Mouse (Mus musculus) v-Abl transformed pro-B cells (cell line): ENCODE results near the gene Marco.

ENCODE experiments used
- in situ Hi-C, 2 experiments: fragments of 400-800 bp; cut with MboI; formaldehyde crosslinking; loops; one replicate each; pipeline ENCODE4 v1.15.1; 2025; ENCODE audit not compliant: unreplicated experiment in 2 of 2

Marco gene

DNA sequence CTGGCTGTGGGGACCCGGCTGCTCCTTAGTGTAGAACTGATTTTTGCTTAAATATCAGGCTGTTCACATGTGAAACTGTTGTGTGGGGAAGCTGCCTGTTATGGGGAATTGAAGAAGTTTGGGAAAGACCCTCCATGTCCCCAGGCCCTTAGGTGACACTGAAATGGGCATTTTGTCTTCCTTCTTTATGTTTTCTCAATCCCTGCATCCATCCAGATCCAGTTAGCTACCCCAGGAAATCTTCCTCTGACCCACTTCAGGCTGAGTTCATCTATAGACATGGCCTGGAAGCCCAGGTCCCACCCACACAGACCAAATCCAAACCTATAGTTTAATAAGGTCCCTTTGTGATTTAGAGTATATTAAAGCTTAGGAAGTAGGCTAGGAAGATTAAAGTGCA is at the start of gene Marco:
Marco (minus strand) TSS at position 101 of the 400 bp plus-strand sequence.
- in situ Hi-C loops = no loop called here

DNA sequence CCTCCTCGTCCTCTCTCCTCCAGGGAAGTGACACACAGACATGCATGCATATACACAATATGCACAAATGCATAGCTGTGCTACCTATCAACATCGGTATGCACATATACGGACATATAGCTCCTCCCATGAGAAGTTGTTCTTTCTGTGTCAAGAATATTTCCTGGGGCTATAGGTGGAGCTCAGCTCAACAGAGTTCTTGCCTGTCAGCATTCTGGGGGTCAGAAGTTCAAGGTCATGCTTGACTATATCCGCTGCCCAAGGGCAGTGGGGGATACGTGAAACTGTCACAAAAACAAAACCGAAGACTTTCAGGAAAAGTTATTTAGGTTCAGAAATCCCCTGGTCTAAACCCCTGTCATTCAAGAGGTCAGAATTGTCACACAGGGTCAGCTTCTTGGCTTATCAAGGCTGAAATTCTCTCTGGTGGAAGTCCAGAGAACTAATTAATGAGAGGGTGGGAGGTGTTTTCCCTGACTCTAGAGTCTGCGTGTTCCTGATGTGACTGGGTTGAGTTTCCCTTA is 34.7 kb upstream of the Marco start:
- in situ Hi-C loops = loop anchor here (25.0 kb wide), 3 partner anchors 177 to 1452 kb away; partner anchors contain the start of gene C1ql2 (in 1 of the 2)

GRCm38 (mm10) chr1:120536998-120537397 is 32.2 kb upstream of the Marco start:
- in situ Hi-C loops = loop anchor here (25.0 kb wide), 3 partner anchors 175 to 1450 kb away; partner anchors contain the start of gene C1ql2 (in 1 of the 2)

DNA sequence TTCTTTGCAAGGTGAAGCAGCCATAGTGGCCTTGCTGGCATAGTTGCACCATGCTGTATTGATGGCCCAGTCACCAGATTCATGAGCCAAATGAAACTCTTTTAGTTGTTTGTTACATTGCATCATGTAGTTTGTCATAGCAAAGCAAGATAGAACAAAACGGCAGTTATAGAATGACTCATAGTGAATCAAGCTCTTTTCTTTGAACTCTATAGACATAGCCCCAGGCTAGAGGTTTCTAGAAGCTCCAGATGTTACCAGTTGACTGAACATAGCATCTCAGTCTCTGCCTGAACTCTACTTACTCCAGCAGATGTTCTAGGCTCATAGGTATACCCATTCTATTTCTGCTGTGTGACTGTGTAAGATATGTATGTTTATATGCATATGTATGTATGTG is 31.1 kb upstream of the Marco start:
- in situ Hi-C loops = loop anchor here (25.0 kb wide), 3 partner anchors 174 to 1449 kb away; partner anchors contain the start of gene C1ql2 (in 1 of the 2)

DNA sequence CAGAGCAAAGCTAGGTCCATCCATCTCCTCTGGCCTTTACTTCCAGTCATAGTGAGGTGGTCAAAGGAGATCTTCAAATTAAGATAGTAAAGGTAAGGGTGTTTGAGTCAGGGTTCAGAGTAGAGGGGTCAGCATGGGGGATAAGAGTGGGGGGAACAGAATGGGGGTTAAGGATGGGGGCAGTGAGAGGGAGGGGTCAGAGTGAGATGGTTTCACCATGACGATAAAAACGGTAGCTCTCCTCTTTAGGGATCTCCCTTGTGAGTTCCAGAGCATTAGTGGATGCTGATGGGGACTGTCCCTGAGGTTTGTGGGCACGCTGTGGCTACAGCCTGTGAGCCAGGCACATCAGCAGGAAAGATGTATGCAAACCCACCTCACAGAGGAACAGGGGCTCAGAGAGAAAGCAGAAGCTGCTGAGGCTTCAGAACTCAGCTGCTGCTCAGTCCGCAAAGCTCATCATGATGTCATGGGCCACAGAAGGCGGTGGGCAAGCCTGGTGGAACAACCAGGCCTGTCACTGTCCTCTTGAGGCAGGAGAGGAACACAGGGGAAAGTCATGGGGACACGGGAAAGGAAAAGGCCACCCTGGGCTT is 27.6 kb upstream of the Marco start:
- in situ Hi-C loops = loop anchor here (25.0 kb wide), 3 partner anchors 170 to 1445 kb away; partner anchors contain the start of gene C1ql2 (in 1 of the 2)

GRCm38 (mm10) chr1:120531770-120532169 is 26.9 kb upstream of the Marco start:
- in situ Hi-C loops = loop anchor here (25.0 kb wide), 3 partner anchors 169 to 1444 kb away; partner anchors contain the start of gene C1ql2 (in 1 of the 2)

DNA sequence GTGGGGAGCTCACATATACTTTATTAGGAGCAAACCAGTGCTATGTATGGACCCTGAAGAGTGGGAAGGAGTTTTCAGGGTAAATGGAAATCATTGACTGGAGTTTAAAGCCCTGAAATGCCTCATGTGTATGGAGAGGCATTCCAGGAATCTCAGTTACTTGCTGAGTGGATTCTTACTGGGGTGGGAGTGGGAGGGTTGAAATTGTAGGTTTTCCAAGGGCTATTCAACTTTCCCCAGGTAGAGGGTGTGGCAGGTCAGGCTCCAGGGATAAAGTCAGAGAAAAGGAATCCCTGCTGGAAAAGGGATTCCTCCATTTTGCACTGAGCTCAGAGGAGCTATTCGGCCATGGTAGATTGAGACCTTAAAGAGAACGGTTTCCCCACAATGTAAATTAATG is 25.1 kb upstream of the Marco start:
- in situ Hi-C loops = loop anchor here (25.0 kb wide), 3 partner anchors 168 to 1443 kb away; partner anchors contain the start of gene C1ql2 (in 1 of the 2)

GRCm38 (mm10) chr1:120517618-120518017 is 12.8 kb upstream of the Marco start:
- in situ Hi-C loops = no loop called here

- in situ Hi-C loops = no loop called here
Measured at GRCm38 (mm10) chr1:120510311-120510710, 5.5 kb upstream of the Marco start.

DNA sequence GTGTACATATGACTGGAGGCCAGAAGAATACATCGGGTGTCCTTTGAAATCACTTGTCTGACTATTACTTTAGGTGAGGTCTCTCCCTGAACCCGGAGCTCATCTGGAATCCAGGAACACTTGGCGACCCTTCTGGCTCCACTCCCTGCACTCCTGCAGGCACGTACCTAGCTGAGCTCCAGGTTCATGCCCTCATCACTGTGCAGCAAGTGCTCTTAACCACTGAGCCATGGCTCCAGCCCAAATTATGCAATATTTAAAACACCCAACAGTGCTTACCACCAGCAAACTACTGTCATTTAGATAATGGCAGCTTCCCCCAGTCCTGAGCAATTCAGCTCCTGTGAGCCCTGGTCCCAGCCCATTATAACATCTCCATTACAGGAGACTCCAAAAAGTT is 4.2 kb upstream of the Marco start:
- in situ Hi-C loops = no loop called here

GRCm38 (mm10) chr1:120504046-120504710 is 646 bp downstream of the Marco start:
- in situ Hi-C loops = no loop called here

DNA sequence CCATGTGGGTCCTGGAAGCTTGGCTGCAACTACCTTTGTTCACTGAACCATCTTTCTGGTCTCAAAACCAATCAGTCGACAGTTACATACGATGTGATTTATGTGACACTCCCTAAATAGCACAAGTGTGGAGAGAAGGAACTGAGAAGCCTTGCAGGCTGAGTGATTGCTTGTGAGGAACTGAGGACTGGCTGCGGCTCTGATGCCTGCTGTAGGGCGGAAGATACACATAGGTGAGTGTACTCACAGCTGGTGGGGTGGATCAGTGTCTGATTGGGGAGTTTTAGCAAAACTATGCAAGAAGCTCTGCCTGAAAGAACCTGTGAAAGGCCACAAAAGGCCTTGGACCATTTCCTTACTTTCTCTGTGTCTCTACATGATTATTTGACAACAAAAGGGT is 3.3 kb downstream of the Marco start:
- in situ Hi-C loops = no loop called here

DNA sequence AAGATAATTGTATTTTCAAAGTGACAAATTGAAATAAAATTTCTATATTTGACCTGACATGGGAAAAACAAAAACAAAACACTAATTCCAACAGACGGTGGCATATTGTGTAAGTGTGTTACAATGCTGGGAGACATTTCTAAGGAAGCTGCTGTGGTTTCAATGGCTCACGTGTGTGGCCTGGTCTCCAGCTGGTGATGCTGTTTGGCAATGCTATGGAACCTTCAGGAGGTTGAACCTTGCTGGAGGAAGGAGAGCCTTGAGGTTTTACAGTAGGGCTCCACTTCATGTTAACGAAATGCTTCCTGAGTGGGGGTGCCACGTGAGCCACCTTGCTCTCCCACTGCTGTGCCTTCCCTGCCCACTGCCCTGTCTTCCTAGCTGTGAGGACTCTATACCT is 6.8 kb downstream of the Marco start:
- in situ Hi-C loops = no loop called here

DNA sequence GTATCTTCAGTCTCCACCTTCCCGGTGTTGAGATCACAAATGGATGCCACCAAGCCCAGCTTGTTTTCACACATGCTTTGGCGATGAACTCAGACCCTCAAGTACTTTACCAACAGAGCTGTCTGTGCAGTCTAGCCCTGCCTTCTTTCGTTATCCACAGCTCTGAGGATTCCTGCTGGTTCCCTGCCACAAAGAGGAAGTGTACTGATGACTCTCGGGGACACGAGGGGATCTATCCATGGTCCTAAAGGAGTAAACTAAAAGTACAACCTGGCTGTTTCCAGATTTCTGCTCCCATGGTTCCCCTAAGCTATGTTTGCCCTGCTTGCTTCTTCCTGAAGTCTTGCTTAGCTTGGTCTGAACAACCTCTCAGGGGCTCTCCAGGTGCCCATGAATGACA is 23.9 kb downstream of the Marco start:
- in situ Hi-C loops = no loop called here

GRCm38 (mm10) chr1:120474825-120475224 is 30.0 kb downstream of the Marco start:
- in situ Hi-C loops = no loop called here

DNA sequence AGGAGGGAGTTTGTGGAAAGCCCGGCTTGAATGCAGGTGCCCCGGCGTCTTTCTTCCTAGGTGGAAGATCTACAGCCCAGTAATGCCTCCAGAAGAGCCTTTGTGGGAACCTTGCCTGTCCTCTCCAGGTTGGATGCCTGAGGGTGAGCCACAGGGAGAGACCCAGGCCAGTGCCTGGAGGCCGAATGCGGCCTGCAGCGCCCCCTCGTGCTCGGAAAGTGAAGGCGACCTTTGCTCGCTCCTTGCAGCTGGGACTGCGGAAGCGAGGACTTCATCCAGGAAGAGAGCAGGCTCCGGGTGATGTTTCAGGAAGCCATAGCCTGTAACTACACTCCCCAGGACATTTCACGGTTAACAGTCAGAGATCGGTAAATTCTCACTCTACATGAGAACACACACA is 35.9 kb downstream of the Marco start:
- in situ Hi-C loops = no loop called here

- in situ Hi-C loops = no loop called here
Measured at GRCm38 (mm10) chr1:120467323-120467722, 37.5 kb downstream of the Marco start.

GRCm38 (mm10) chr1:120466751-120467150 is 38.1 kb downstream of the Marco start:
- in situ Hi-C loops = no loop called here

- in situ Hi-C loops = no loop called here
Measured at GRCm38 (mm10) chr1:120459032-120459431, 45.8 kb downstream of the Marco start.

GRCm38 (mm10) chr1:120458524-120458923 is 46.3 kb downstream of the Marco start:
- in situ Hi-C loops = no loop called here

DNA sequence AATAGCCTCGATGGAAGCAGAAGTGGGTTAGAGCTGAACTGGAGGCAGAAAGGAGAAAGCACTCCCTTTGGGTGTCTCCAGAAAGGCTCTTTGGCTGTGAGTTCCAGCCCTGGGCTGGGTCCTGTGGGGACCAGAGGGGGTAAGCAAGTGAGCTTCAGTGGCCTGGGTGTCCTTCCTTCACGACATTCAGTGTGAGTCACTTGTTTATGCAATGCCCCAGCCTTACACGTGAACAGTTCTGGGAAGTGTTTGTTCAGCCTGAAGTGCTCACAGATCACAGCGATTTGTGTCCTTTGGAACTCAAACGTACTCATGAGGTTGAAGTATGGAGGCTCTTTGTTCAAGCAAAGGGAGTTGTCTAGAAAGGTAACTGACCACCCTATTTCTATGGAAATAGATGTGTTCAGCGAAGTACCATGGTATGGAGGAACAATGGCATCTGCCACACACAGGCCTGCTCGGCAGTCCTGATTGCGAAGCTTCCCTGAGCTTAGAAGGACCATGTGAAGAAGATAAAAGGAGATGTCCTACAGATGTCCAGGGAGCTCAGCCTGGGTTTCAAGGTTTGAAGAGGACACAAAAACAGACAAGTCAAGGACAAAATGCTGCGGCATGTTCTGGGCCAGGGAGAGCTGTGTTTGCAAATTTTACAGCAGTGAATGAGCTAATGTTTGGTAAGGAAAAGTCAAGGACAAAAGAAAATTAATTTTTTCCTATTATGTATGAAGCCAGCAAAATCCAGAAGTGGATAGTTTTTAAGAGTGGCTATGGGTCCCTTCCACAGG is 53.1 kb downstream of the Marco start:
- in situ Hi-C loops = no loop called here
